Mouse (Mus musculus) splenic B cell, adult 2 months (primary cell): Measurements from ENCODE around the gene Tmem131.

Experiments used
- DNase-seq: peaks from one replicate; pipeline ENCODE4 v3.0.0-alpha.2; 2011; ENCODE audit warnings: low read depth, low spot score
- H3K27me3 ChIP-seq: 2 replicates; pipeline ENCODE4 v1.6.1; 2012; ENCODE audit warnings: mild to moderate bottlenecking, low read length, moderate library complexity, mixed read lengths; ENCODE audit not compliant: control insufficient read depth, poor library complexity, insufficient read depth, severe bottlenecking
- H3K36me3 ChIP-seq: 2 replicates; pipeline ENCODE4 v1.6.1; 2012; ENCODE audit warnings: mild to moderate bottlenecking, low read length, moderate library complexity, mixed read lengths; ENCODE audit not compliant: control insufficient read depth, poor library complexity, insufficient read depth, severe bottlenecking

The Tmem131 gene

DNA sequence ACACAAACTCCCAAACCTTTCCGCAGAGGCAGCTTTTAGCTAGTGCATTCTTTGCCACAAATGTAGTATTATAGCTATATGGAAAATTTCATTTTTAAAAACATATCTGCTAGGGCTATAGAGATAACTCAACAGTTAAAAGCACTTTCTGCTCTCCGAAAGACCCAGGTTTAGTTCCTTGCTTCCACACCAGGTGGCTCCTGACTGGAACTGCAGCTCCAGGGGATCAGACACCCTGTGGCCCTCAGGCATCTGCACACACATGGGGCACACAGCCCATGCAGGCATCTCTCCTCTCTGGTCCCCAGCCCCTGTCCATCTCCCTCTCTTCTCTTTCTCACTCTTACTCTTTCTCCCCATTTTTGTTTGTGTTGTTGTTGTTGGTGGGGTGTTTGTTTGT is 13.5 kb downstream of the Tmem131 start:
- Histone ChIP-seq H3K27me3 (no peaks in the 10 kb centered on the region), H3K36me3 (no peaks in the 10 kb centered on the region)
- DNase-seq, result no peak

DNA sequence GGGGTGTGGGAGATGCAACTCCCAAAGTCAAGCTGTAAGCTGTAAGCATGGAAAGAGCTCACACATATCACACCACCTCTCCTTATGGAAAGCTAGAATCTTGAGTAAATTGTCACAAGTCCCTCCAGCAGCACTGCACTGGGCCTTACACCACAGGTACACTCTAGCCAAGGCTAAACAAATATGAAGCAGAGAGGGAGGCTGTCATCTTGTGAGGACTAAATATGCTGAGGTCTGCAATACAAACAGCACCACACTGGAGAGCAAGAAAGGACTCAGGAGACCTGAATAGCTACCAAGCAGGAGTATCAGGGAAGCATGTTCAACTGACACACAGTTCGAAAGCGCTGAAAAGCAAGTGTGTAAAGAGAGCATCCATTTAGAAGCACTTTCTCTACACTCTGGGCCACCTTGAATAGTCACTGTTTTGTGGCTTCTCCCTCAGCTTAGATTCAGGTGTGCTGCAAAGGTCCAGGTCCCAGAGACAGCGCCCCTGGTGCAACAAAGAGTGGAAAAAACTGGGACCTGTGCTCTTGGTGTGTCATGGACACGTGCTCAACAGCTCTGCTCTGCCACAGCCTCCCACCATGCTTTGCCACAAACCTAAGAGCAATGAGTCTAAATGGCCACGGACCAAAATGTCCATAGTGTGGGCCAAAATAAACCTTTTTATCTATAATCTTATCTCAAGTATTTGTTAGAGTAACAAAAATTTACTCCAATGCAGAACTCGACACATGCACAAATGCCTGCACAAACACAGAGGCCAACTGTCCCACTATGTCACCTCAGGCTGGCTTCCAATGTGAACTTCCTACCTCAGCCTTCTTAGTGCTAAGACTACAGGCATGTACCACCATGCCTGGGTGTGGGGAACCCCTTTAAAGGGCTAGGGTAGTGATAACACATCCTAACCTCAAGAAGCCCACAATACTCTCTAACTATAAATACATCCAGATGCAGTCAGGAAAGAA is 14.8 kb downstream of the Tmem131 start:
- H3K36me3 ChIP-seq, result no peaks in the 10 kb centered on the region
- no peaks in the 10 kb centered on the region for H3K27me3 ChIP-seq
- no peak for DNase-seq

DNA sequence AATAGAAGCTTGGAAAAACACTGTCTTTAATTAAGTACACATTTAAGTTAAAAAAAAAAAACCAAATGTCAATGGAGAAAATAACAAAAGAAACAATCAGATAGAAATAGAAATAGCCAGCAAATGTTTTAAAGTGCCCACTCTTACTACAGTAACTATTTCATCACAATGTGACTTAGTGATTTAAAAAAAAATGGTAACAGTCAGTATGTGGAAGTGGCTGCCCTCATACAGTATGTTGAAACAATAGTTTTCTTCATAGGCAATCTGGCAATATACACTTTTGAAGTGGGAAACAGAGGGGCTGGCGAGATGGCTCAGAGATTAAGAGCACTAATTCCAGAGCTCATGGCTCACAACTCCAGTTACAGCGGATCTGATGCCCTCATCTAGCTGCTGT is 15.9 kb downstream of the Tmem131 start:
- Histone ChIP-seq H3K36me3 (no peaks in the 10 kb centered on the region), H3K27me3 (no peaks in the 10 kb centered on the region)
- DNase-seq, result no peak

DNA sequence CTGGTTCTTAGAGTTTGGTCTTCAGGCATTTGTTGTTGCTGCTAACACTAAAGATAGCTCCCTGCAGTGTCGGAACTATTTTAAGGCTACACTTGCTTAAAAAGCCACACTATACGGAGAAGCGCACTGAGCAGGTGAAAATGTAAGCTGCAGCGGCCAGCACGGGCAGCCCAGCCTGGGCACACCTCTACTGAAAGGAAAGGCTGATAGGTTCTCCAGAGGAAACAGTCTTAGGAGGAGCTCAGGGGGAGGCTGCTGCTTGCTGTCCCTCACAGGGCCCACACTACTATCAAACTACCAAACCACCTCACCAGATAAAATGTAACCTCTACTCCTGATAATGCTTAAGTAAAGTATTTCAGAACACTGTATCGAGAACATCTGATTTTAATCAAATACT is 16.7 kb downstream of the Tmem131 start:
- Histone ChIP-seq H3K36me3 (no peaks in the 10 kb centered on the region), H3K27me3 (no peaks in the 10 kb centered on the region)
- no peak for DNase-seq

DNA sequence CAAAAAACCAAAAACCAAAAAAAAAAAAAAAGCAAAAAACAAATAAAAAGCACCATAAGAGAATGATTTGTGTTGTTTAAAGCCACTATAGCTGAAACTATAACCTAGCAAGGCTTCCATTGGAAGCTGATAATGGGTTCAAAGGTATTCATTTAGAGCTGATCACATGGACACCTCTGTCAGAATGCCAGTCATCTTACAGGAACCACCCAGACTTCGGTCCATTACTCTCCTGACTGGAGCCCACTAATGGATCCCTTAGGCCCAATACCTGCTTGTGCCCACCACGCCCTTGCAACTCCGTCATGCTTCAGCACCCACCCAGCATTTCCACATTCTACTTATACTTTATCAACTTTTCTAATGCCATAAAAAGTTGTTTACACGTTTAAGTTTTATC is 17.2 kb downstream of the Tmem131 start:
- DNase-seq, result no peak
- no peaks in the 10 kb centered on the region for H3K36me3 ChIP-seq
- no peaks in the 10 kb centered on the region for H3K27me3 ChIP-seq

DNA sequence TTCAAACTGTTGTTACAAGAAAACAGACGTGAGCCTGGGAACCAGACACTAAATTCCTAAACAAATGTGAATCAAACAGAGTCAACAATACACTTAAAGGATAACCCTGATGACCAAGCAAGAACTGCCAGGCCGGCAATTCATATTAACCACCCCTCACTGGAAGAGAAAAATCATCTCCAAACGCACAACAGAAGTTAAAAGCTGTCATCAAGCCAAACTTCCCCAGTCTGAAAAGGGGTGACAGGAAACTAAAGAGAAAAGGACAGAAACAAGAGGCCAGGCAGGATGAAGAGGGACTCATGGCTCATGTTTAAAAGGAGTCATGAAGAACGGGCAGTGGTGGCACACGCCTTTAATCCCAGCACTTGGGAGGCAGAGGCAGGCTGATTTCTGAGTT is 17.7 kb downstream of the Tmem131 start:
- no peak for DNase-seq
- H3K36me3 ChIP-seq, result no peaks in the 10 kb centered on the region
- H3K27me3 ChIP-seq, result no peaks in the 10 kb centered on the region

DNA sequence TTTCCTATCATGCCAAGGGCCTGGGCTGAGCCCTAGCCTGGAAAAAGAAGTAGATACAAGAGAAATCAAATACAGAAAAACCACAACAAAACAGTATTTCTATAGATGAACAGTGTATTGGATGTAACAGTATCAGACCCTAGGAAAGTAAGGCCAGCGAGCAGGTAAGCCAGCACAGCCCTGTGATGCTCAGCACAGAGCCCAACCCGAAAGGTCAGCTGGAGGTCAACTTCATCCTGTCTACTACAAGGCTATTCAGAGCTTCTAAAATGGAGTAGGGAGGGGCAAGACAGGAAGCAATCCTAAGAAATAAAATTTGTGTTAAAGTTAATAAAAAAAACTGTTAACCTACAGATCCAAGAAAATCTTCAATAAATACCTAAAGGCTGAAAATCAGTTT is 18.6 kb downstream of the Tmem131 start:
- no peak for DNase-seq
- no peaks in the 10 kb centered on the region for H3K36me3 ChIP-seq
- no peaks in the 10 kb centered on the region for H3K27me3 ChIP-seq

DNA sequence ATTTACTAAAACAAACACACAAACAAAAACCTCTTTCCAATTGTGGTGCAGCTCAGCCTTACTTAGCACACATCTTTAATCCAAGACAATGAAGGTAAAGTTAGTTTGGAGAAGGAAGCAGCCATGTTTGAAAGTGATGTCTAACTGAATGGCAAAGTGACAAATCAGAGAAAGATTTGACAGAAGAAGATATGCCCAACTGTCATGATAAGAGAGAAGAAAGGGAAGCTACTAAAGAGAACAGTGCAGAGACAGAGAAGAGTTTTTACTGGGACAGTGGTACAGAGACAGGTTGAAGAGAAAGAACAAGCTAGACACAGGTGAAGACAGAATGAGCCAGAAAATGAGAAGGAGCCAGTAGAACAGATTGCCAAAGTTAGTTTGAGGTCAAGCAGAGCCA is 19.6 kb downstream of the Tmem131 start:
- no peak for DNase-seq
- H3K27me3 ChIP-seq, result no peaks in the 10 kb centered on the region
- H3K36me3 ChIP-seq, result no peaks in the 10 kb centered on the region

DNA sequence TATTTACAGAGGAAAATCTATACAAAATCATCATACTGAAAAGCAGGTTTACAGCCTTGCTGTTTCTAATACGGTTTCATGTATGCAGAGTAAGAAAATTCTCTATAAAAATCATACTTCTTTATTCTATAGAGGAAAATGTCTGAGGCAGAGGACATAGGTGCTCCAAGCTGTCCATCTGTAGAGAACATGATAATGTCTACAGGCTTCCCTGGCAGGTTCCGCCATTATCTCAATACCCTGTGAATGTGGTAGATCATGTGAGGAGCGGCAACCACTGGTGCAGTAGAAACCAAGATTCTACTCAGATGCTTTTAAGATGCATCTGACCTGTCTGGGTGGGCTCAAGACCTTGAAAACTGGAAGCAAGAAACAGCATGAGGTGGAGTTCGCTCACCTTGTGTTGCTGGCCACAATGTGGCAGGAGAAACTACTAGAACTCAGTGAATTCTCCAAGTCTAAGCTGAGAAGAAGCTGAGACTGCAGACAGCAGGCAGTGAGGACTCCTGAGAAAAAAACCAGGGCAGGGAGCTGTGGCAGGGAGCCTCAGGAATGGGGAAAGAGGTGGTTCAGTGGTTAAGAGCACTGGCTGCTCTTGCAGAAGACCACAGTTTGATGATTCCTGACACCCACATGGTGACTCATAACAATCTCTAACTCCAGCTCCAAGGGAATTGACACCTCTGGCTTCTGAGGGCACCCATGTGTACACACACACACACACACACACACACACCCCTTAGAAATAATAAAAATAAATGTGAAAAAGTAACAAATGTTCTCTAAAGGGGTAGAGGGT is 20.6 kb downstream of the Tmem131 start:
- DNase-seq, result no peak
- Histone ChIP-seq H3K27me3 (no peaks in the 10 kb centered on the region), H3K36me3 (no peaks in the 10 kb centered on the region)

DNA sequence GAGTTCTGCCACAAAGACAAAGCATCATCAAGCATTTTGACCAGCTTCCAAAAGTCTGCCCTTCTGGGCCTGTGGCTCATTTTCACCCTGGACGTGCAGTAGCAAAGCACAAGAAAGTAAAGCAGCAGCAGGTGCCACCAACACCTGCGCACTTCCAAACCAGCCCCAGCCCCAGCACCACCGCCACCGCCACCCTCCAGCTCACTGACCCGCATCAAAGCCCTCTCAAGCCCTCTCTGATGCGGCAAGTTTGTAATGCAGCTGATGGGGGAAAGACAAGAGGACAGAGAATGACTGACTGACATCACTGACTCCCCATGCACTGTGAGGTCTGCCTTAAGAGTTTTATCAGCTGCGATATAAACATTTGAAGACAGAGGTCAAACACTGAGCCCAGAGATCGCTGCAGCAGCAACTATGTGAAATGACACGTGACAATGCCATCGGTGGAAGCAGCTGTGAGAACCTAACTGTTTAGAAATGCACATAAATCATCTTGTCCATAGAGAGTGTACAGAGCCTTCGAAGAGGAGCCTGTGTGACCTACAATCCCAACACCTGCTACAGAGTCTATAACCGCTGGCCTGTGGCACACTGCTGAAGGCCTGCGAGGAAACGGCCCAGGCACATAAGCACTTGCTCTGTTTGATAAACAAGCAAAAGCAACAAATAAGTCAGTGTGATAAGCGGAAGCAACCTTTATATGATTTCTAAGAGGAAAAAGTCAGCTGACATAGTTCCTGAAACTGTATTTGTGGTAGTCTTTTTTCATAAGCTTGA is 21.7 kb downstream of the Tmem131 start:
- H3K27me3 ChIP-seq, result no peaks in the 10 kb centered on the region
- DNase-seq, result peak; percentile 54
- H3K36me3 ChIP-seq, result no peaks in the 10 kb centered on the region

DNA sequence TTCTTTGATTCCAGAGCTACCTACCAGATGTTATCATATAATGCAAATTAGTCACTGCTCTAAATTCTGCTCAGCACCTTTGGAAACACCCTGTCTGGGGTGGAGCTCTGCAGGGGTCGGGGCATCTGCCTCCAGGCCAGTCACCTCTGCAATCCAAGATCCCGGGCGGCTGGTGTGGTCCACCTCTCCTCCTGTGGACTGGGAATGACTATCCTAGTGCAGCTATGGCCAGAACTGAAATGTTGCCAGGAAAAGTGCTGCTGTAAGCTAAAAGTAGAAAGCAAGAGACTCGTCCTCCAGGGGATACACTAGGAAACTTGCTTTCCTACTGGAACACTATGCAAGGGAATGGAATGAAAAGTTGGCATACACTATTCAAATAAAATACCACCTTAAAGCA is 22.7 kb downstream of the Tmem131 start:
- DNase-seq, result no peak
- Histone ChIP-seq H3K27me3 (no peaks in the 10 kb centered on the region), H3K36me3 (no peaks in the 10 kb centered on the region)

DNA sequence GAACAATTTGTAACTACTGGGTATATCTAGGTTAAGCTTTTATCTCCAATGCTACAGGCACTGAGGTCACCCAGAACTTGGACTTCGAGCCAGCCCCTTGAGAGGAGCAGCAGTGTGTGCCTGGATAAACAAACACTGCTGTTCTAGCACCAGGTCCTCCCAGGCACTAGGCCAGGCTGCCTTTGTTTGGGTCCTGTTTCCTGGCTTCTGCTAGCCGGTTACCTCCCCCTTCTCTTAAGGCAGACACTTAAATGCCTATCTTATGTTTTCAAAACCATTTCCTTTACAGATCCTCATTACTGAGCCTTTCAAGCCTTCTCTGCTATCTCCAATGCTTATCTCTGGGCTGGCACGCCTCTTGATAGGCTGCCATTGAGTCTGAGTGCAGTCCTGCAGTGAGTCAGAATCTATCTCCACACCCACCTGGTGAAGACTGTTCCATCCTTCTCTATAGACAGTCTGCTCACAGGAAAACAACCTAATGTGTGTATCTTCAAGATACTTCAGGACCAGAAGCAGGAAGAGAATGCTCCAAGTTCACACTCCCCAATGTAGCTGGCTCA is 23.2 kb downstream of the Tmem131 start:
- H3K27me3 ChIP-seq, result no peaks in the 10 kb centered on the region
- no peak for DNase-seq
- H3K36me3 ChIP-seq, result no peaks in the 10 kb centered on the region

DNA sequence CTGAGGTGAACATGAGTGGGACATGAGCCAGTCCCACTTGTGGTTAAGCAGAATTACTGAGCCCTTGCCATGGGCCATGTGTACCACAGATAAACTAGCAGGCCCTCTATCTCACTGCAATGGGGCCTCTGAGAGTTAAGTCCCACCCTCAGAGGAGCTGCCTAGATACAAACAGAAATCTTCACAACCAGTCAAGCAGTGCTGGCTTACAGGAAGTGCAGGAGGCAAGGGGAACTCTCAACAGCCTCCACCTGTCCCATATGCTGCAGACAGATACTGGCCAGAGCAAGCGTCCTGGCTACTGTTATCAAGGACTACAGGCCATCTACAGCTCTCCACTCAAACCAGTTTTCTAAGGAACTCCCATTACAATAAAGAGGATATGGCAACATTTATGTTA is 23.7 kb downstream of the Tmem131 start:
- H3K36me3 ChIP-seq, result no peaks in the 10 kb centered on the region
- no peaks in the 10 kb centered on the region for H3K27me3 ChIP-seq
- DNase-seq, result peak; percentile 68

DNA sequence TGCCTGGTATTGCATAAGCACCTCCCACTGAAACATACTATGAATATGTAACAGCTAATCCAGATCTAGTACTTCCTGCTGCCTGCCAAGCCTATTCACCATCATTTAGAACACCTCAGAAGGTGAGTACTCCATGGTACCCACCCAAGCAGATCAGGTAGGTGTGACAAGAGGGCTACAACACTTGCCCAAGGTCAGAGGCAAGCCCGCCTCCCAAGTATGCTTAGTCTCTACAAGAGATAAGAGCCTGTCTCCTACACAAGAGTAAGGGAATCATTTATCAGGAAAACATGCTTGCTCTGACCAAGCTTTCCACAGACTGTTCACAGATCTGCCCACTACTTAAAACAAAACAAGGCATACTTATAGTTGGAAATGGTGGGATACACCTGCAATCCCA is 26.0 kb downstream of the Tmem131 start:
- DNase-seq, result no peak
- Histone ChIP-seq H3K36me3 (0 out of 2 replicates have a peak, but pooled peaks cover 1% of the 10 kb centered on the region), H3K27me3 (no peaks in the 10 kb centered on the region)
